Mouse (Mus musculus) erythroblast, embryonic 14.5 days (primary cell): ENCODE results near the gene Sf3b5. TPM values are rescaled to one million over a fixed set of nuclear protein-coding genes. Genes with fewer than 3 reads are reported as not detected.
"Not testable (repeated sequence)": the region's sequence is repeated elsewhere in the genome, so short reads cannot be mapped to it uniquely, and the experiment has no call there.

Experiments
- H3K27me3 ChIP-seq: 2 replicates; pipeline ENCODE4 v1.6.1; 2012; ENCODE audit warnings: inconsistent platforms; ENCODE audit not compliant: control insufficient read depth
- H3K36me3 ChIP-seq: 2 replicates; pipeline ENCODE4 v1.6.1; 2012; ENCODE audit warnings: mild to moderate bottlenecking, inconsistent platforms; ENCODE audit not compliant: control insufficient read depth
- H3K4me1 ChIP-seq: 2 replicates; pipeline ENCODE4 v1.6.1; 2012; ENCODE audit warnings: inconsistent platforms; ENCODE audit not compliant: control insufficient read depth
- H3K4me3 ChIP-seq: replicated peaks from 2 replicates; pipeline ENCODE3; 2012; ENCODE audit warnings: moderate library complexity, mild to moderate bottlenecking, inconsistent platforms
- H3K9me3 ChIP-seq: 2 replicates; pipeline ENCODE4 v1.6.1; 2012; ENCODE audit warnings: low read length, inconsistent platforms, mixed read lengths; ENCODE audit not compliant: control insufficient read depth
- GATA1 ChIP-seq: IDR thresholded peaks from 2 replicates; pipeline ENCODE4 v1.6.1; 2012; ENCODE audit warnings: low read length, inconsistent platforms, mixed read lengths
- TAL1 ChIP-seq: IDR thresholded peaks from 3 replicates; pipeline ENCODE4 v1.6.1; 2012; ENCODE audit warnings: low read length, inconsistent platforms, mixed read lengths
- polyA plus RNA-seq: library from polyadenylated mRNA; stranded (reverse); fragments of >175 nt; gene quantifications from 2 replicates; pipeline ENCODE4 v1.2.3, GENCODE M21; 2012

Sf3b5 gene
- polyA plus RNA-seq, 1 experiment, result 9.0 TPM

DNA sequence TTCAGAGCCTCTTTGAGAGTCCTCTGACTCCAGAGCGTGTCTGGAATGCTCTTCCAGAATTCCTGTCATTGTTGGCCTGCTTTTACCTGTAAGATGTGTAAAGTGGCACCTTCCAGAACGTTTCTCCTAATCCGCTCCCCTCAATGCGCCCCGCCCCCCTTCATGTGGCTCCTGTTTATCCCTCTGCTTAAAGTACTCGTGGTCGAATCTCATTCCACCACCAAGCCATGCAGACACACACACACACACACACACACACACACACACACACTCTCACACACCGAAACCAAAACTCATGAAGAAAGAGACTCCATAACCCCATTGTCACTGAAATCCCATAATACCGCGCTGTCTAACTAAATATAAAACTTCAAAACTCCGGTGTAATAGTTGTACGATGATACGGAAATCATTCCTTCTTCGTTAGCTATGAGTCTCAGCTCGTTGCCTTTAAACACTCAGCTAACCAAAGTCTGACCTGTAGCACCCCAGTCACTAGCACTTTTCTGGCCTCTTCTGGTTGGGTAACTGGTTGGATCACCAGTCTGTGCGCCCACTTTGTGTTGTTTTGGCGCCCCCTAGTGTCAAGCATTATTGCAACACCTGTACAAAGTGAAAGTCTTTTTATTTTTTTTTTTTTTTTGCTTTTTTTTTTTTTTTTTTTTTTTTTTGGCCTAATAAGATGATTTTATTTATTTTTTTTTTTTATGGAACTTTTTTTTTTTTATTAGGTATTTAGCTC, 8.2 kb upstream of the Sf3b5 start:
- TF ChIP-seq TAL1, result no peak
- TF ChIP-seq GATA1, result no peak
- H3K9me3 ChIP-seq, result no peaks in the 10 kb centered on the region
- H3K4me3 ChIP-seq, result no peak overlapping the region
- no peaks in the 10 kb centered on the region for H3K27me3 ChIP-seq
- no peaks in the 10 kb centered on the region for H3K36me3 ChIP-seq
- peaks cover 7% of the 10 kb centered on the region for H3K4me1 ChIP-seq

DNA sequence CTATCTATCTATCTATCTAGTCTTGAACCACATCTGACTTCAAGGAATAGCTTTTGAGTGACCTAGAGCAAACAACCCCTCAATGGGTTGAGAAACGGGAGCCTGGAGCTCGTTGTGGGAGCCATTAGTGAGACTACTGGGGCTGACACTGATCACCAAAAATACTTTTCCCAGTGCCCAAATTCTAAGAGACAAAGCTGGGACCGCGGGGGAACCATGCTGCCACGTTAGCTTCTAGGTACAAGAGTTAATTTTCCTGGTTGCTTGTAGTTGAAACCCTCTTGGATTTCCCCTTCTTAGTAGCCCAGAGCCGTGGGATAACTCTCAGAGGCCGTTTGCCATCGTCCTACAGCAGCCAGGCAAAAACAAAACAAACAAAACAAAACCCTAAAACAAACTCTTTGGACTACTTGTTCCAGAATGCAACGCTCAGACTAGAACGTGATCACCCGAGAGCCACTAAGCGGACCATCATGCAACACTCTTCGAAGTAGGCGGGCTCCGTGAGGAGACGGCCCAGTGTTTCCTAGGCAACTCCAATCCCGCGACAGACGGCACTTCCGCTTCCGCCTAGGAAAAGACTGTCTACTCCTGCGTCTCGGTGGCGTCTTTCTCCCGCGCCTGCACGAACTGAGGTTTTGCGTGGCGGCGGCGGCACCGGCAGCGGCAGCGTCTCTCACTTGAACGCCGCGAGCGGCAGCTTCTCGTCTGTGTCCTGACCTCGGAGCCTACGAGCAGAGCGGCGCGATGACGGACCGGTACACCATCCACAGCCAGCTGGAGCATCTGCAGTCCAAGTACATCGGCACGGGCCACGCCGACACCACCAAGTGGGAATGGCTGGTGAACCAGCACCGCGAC, 3.0 kb downstream of the Sf3b5 start:
- no peaks in the 10 kb centered on the region for H3K27me3 ChIP-seq
- no peaks in the 10 kb centered on the region for H3K9me3 ChIP-seq
- peaks cover 13% of the 10 kb centered on the region for H3K36me3 ChIP-seq
- peak overlapping the region; percentile 99 for H3K4me3 ChIP-seq
- TF ChIP-seq TAL1 (no peak), GATA1 (no peak)
- peaks cover 36% of the 10 kb centered on the region for H3K4me1 ChIP-seq

GRCm38 (mm10) chr10:13008737-13009121, 3.6 kb downstream of the Sf3b5 start:
- TF ChIP-seq GATA1 (no peak), TAL1 (no peak)
- H3K27me3 ChIP-seq, result no peaks in the 10 kb centered on the region
- H3K36me3 ChIP-seq, result peaks cover 13% of the 10 kb centered on the region
- H3K4me3 ChIP-seq, result peak overlapping the region; percentile 99
- no peaks in the 10 kb centered on the region for H3K9me3 ChIP-seq
- peaks cover 40% of the 10 kb centered on the region for H3K4me1 ChIP-seq

DNA sequence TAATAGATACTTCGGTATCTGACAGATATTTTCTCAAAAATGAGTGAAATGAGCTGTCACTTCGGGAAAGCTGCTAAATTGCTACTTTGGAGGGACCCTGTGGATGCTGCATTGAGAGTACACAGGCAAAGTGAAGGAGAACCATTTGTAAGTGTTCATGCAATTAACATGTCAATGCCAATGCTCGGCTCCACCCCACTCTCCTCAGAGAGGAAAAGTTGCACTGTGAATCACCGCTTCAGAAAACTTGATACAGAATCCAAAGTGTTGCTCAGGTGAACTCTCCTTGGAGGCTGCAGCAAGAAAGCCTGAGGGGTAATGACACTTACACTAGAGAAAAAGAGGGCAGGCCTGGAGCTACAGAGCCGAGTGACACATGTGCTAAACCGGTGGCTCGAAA, 8.9 kb downstream of the Sf3b5 start:
- Histone ChIP-seq H3K27me3 (no peaks in the 10 kb centered on the region), H3K36me3 (peaks cover 13% of the 10 kb centered on the region)
- TF ChIP-seq GATA1 (no peak), TAL1 (no peak)

DNA sequence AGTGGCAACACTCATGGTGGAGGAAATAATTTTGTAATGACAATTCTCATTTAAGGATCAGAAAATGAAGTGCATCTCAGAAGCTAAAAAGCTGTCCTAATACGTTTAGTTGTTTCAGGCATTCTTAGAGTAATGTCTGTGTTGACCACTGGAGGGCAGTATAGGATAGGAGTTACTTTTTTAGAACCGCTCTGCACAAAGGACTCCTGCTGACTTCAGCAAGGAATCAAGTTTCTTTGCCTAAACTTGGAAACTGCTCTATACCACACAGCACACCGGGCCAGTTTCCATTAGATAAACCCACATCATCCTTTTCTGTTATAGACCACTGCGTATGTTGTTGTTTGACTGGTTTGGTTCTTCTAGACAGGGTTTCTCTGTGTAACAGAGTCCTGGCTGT, 11.4 kb downstream of the Sf3b5 start:
- Histone ChIP-seq H3K4me3 (no peak overlapping the region), H3K27me3 (no peaks in the 10 kb centered on the region), H3K4me1 (peaks cover 10% of the 10 kb centered on the region), H3K36me3 (no peaks in the 10 kb centered on the region), H3K9me3 (no peaks in the 10 kb centered on the region)
- TF ChIP-seq GATA1 (no peak), TAL1 (no peak)

More for the DNA sequence above, 8.9 kb downstream of the Sf3b5 start:
- Histone ChIP-seq H3K4me1 (peaks cover 24% of the 10 kb centered on the region), H3K4me3 (no peak overlapping the region), H3K9me3 (no peaks in the 10 kb centered on the region)

GRCm38 (mm10) chr10:13018510-13018909, 13.4 kb downstream of the Sf3b5 start:
- H3K4me1 ChIP-seq, result peaks cover 2% of the 10 kb centered on the region
- H3K9me3 ChIP-seq, result no peaks in the 10 kb centered on the region
- no peaks in the 10 kb centered on the region for H3K36me3 ChIP-seq
- H3K27me3 ChIP-seq, result no peaks in the 10 kb centered on the region
- no peak overlapping the region for H3K4me3 ChIP-seq
- TF ChIP-seq GATA1 (no peak), TAL1 (no peak)

DNA sequence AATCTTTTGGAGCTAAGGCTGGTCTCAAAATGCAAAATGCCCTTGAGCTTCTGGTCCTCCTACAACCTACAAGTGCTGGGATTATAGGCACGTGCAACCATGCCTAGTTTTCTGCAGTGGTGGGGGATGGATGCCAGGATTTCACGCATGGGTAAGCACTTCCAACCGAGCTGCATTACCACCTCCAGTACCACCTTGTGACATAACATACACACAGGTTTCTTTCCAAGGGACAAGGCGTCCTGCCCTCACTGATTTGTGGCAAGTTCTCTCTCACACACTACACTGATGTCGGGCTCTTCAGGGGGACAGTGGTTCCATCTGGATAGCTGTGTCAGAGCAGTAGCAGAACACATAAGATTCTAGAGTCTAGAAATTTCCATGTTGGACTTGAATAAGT, 13.9 kb downstream of the Sf3b5 start:
- Histone ChIP-seq H3K36me3 (no peaks in the 10 kb centered on the region), H3K4me3 (no peak overlapping the region), H3K27me3 (no peaks in the 10 kb centered on the region), H3K4me1 (no peaks in the 10 kb centered on the region; the same call in none of the 2 replicates), H3K9me3 (no peaks in the 10 kb centered on the region)
- TF ChIP-seq TAL1 (no peak), GATA1 (no peak)

GRCm38 (mm10) chr10:13022103-13022502, 17.0 kb downstream of the Sf3b5 start:
- no peaks in the 10 kb centered on the region for H3K27me3 ChIP-seq
- H3K4me3 ChIP-seq, result no peak overlapping the region
- TF ChIP-seq TAL1, result no peak
- no peak for TF ChIP-seq GATA1
- no peaks in the 10 kb centered on the region for H3K9me3 ChIP-seq
- no peaks in the 10 kb centered on the region for H3K36me3 ChIP-seq
- no peaks in the 10 kb centered on the region for H3K4me1 ChIP-seq

GRCm38 (mm10) chr10:13023985-13024384, 18.8 kb downstream of the Sf3b5 start:
- not testable (repeated sequence) for H3K4me1 ChIP-seq, H3K36me3 ChIP-seq, H3K9me3 ChIP-seq, H3K27me3 ChIP-seq, H3K4me3 ChIP-seq
